Mouse (Mus musculus): ENCODE measurements around the gene Nipal1.

Nipal1 gene

DNA sequence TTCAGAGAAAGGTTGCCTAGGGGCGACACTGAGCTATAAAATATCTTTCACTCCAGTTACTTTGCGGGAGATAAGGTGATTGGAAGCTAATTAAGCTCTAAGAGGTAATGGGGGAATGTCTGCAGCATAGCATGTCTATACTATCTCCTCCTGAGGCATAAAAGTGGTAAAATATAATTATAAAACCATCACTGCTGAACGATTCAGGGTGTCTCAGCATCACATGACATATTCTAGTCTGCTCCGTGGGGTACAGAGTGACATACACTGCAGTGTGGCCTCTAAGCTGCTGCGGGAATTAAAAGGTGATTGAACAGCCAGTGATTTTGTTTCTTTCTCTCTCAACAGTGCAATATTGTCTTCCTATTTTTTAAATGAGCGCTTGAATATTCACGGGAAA is 18.8 kb downstream of the Nipal1 start:
- no peak for DNase-seq

DNA sequence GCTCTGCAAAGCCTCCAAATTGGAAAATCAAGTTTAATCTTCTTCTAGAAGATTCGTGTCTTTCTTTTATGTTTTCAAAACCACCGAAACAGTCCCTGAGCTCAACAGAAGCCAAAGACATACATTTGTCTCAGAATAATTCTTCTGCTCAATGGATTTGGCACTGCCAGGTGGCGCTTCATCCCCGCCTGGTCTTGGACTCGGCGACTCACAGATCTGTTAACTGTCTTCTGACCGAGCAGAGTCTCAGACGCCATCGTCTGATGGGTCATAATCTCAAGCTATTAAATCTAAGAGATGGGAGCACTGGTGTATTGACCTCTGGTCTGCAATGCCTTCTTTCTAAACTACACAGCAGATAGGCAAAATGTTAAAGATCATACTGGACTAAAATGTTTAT is 20.8 kb downstream of the Nipal1 start:
- no peak for DNase-seq

DNA sequence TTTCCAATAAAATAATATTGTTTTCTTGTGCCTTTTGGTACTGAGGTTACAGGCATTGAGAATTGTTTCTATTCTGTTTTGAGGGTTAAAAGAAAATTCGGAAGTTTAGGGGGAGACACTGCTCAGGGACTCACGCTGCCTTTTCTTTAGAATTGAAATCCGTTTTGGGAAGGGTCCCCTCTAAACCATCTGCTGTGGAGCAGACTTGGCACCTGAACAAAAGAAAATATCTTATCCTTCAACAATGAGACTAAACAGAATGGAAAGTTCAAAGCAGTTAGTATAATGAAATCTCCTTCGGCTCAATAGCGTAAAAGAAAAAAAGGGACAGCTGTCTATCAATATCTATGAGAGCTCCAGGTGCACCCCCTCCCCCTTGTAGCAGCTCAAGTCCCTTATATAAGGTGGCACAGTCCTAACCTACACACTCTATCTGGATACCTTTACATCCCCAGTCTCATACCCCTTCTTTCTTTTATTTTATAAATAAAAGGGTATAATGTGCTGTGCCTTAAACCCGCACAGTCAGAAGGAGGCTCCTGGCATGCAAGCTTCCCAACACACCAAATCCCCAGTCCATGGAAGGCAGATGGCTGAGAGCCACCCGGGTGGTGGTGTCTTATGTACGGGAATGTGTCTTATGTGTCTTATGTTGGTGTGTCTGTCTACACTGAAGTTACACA is 23.6 kb downstream of the Nipal1 start:
- DNase-seq = no peak

DNA sequence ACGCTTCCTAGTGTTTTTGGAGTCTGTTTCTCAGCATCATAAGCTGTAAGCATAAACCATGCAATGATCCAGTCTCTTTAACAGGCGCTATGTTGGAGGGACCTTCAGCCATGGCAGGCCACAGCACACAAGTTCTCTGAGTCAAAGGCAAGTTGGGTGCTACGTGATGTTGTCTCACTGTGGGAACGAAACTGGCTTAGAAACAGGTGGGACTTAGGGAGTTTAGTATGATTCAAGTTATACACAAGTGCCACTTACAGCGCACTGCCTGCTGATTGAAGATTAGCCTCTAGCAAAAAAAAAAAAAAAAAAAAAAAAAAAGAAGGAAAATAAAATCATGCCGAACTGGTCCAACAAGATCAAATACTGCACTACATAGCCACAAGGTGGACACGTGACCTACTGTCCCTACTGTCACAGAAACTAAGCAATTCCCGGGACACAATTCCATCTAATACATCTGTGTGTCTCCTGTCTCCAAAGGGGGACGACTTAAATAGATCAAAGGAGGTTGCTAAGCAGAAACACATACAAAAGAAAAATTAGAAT is 27.5 kb downstream of the Nipal1 start:
- DNase-seq = peak; percentile 11

DNA sequence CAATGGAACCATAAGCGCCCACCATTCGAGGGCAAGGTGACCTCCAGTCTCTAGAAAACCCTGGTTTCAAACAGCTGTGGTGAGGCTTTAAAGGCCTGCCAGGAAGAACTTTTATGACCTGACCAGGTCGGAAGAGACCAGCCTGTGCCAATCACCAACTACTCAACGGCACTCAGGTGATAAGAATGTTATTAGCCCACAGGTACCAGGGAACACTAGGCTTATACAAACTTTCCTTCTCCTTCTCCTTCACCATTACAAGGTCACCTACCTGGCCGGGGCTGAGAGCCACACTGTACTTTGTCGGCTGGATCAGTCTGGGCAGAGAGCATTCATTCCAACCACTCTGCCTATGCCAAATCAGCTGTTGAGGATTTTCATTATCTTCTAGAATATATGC is 33.9 kb downstream of the Nipal1 start:
- no peak for DNase-seq

DNA sequence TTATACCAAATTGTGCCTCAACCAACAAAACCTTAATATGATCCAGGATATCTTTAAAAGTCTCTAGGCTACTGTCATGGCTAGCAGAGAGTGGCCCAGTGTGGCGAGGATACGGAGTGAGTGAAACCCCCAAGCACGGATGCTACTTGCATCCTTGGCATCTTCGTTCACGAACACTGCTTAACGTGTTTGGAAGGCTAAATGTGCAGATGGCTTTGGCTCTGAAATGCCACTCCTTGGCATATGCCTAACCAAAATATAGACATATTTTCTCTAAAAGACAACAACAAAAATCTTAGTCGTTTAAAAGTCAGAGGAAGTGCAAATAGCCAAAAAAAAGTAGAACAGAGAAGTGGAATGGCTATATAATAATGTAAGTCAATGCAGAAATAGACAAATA is 42.0 kb downstream of the Nipal1 start:
- no peak for DNase-seq

DNA sequence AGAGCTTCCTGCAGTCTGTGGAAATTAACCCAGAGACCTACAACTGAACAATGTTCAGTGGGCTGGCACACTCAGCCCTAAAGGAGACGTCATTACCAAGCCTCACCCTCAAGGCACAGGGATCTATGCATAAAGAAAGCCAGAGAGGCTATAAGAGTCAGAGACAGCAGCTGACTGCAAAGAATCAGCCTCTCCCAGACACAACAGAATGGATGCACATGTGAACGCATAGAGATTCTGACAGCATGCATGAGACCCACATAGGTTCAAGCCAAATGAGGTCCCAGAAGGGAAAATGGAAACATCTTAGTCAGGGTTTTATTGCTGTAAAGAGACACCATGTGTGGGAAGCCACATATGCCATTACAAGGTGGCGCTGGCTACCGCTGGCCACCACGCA is 42.9 kb downstream of the Nipal1 start:
- no peak for DNase-seq

DNA sequence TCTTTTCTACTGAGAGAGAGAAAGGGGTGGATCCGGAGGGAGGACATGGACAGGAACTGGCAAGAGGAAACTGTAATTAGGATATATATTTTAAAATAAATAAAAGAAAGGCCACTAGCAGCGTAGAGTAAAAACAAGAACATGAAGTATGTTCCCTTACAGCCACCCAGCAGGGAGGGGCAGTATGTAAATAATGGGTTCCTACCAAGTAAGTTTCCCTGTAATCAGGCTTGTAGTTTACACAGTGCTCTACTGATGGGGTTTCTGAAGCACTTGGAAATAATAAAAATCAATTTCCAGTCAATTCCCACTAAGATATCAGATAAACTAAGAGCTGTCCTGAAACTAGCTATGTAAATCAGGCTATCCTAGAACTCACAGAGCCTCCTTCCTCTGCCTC is 47.1 kb downstream of the Nipal1 start:
- DNase-seq = no peak

DNA sequence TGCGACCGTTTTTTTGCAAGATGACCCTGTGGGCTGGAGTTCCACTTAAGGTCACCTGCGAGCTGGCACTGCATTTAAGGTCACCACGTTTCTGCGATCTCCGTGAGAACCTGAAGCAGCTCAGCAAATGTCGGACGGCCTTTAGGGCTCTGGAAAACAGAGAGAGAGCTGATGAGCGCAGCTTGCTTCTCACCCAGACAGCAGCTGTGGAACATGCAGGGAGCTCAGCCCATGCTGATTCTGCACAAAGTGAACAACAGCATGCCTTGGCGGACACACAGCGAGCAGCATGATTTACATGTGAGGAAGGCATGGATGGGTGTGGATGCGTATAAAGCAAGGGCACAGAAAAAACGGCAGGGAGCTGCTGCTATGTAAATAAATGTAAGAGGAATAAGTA is 48.9 kb downstream of the Nipal1 start:
- no peak for DNase-seq

DNA sequence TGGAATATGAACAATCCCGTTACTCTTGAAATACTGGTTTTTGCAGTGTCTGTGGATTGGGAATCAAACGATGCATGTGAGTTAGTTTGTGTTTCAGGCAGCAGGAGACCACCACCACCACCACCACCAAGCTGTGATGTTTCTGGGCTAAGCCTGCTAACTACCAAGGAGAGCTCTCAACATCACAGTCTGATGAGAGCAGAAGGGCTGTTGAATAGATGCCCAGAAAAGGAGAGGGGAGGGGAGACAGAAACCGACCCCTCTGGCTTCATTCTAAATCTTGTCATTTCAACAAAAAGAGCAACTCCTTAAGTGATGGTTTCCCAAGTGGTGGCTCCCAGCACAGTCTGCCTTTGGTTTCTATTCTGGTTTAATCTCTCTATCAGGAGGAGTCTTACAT is 50.7 kb downstream of the Nipal1 start:
- no peak for DNase-seq

DNA sequence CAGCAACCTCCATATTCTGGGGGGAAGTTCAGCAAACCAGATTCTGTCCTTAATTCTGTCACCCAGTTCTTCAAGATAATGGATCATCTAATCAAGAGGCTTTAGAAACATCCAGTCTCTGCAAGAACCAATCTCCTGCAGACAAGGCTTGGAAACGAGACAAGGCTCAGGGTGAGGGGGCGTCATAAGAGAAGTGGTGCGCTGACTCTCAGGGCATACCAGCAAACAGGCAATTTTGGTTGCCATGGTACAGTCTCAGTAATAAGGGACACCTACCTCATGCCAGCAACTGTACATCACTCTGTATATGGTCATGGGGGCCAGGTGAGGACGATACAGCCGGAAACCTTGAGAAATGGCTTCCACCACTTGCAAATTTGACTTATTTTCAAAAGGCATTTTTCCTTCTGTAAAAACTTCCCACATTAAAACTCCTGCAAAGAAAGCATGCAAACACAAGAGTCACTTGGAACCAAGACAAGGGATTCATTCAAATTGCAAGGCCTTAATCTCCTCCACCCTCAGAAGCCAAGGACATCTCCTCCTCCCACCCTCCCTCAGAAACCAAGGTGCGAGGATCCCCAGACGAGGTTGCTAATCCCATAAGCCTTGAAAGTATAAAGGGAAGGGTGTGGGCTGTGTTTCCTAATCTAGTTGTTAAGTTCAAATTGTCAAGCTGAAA is 51.4 kb downstream of the Nipal1 start:
- no peak for DNase-seq

DNA sequence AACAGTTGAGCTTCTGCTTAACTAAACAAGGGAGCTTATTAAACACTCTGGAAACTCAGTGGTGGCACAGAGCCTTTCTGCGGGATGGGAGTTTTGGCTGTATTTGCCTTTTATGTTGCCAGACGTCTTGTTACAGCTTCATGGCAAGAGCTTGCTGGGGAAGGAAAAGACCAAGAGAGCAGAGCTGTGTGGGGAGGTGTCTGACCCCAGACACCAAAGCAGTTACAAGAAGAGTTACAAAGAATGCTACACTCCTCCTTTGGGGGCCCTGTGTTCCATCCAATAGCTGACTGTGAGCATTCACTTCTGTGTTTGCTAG is 51.9 kb downstream of the Nipal1 start:
- DNase-seq = peak; percentile 24

DNA sequence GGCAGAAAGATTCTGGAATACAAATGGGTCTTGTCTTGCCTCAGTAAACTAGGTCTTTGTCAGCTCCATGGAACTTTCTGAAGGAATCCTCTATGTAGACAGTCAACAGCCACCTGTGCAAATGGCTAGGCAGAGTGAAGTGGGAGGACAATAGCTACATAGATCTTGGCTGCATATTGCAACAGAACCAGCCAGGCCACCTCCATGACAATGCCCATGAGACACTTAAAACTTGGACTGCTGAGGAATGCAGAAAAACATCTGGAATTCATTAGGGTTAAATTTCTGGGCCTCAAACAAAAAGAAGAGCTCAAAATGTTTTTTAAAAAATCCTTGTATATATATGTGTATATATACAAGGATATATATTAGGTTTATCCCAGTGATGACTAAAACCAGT is 54.6 kb downstream of the Nipal1 start:
- no peak for DNase-seq

DNA sequence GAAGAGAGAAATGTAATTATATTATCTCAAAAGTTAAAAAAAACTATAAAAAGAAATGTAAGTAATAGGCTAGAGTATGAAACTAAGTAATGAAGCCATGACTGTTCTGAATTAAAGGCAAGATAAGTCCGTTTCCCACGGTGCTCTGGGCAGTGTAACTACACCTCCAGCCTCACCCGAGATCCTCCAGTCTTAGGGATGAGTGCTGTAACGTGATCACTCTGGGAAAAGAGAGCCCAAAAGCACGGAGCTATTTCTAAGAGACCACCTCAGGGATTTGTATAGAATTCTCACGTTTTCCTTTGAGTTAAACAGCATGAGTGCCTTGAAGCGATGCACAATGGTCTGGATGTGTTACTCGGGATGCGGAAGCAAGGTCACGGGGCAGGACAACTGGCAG is 58.5 kb downstream of the Nipal1 start:
- DNase-seq = no peak

DNA sequence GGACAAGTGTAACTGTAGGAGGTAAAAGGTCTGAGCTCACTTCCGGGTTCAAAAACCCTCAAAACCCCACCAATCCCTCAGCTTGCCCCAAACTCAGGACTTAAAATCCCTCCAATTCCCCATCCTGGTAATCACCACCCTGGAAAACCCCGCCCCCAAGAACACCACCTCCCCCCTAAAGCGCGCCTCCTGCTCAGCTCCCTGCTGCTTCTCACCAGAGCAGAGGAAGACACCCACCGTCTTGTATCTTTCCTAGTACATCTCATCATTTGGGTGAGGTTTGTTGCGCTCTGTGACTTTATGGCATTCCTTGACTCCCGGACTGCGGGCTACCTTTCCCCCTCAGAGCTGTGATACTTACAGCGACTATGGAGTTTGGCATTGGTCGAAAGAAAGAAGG is 59.1 kb downstream of the Nipal1 start:
- no peak for DNase-seq

DNA sequence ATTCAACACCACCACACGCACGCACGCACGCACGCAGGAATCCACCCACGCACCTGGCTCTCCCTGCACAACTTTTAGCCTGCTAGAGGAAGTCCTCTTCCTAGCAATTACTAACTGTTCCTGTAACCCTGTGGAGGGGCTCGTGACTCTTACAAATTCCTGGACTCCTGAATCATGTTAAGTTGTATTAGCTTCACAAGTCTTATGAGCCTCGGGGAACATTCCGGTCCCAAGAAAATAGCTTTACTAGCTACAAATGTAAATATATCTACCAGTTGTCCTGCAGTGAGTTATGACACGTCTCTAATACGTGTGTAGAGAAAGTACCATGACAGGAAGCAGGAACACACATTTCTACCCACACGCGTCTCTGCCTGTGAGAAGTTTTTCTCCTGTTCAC is 61.9 kb downstream of the Nipal1 start:
- DNase-seq = no peak

DNA sequence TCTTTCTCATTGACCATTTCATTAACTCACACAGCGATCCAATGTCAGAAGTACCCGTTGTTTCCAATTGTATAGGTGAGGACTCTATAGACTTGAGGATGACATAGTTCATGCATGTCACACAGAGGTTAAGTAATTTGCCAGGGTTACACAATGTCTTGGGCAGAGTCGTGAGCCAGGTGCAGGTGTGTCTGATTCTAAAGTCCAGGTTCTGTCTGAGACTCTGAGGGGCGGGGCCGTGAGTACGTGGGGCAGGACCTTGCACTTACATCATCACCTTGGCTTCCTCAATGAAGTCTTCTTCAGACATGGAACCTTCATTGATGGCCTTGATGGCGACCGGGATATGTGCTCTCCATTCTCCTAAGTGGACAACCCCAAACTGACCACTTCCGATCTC is 62.4 kb downstream of the Nipal1 start:
- DNase-seq = no peak

DNA sequence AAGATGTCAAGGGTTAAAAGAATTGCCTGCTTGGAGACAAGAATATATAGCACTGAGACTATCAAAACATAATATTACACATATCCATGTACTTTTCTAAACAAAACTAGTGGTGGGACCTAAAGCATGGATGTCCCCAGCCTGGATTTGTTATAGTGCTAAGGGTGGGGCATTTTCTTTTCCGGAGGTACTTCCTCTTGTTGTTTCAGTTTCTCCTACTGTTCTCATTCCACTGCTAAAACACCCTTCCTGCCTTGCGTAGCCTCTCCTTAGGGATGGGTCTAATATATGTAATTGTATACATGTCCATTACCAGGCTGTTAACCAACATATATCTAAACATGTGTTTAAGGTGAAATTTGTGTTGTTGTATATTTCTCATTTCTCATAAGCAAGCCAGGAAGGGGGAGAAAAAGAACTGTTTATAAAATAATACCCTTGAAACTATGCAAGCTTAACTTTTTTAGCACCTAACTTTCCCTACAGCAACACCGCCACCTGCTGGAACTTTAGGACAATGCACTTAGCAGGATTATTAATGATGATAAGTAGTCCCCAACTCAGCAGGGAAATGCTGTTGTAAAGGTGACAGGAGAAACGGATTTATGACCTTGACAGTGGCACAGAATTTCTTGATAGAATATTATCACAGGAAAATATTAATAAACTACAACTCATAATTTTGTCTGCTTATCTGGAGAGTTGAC is 63.1 kb downstream of the Nipal1 start:
- DNase-seq = peak; percentile 82

DNA sequence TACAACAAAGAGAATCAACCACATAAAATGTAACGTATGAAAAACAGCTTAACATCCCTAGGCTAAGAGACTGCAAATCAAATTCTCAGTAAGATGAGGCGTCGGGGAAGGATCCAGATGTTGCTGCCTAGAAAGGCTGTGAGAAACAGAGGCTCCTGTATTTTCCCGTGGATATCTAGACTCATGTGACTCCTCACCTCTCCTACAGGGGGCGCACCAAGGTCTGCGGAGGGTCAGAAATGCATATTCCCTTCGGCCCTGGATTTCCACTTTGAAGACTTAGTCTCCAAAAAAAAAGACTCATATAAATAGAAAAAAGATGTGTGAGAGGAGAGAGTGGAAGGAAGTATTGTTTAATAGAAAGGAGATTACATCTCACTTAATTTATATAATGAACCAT is 73.0 kb downstream of the Nipal1 start:
- no peak for DNase-seq
